Mouse (Mus musculus) monocyte, adult 59 days (primary cell): ENCODE measurements around the gene Lsm4. TPM values are rescaled to one million over a fixed set of nuclear protein-coding genes. Genes with fewer than 3 reads are reported as not detected.

Experiments used
- total RNA-seq, 2 experiments: library from RNA; stranded (reverse); gene quantifications; one replicate each; pipeline ENCODE4 v1.2.4; 2023

Lsm4 gene
- total RNA-seq: 10 to 100 TPM; 46.0 to 54.9 TPM

DNA sequence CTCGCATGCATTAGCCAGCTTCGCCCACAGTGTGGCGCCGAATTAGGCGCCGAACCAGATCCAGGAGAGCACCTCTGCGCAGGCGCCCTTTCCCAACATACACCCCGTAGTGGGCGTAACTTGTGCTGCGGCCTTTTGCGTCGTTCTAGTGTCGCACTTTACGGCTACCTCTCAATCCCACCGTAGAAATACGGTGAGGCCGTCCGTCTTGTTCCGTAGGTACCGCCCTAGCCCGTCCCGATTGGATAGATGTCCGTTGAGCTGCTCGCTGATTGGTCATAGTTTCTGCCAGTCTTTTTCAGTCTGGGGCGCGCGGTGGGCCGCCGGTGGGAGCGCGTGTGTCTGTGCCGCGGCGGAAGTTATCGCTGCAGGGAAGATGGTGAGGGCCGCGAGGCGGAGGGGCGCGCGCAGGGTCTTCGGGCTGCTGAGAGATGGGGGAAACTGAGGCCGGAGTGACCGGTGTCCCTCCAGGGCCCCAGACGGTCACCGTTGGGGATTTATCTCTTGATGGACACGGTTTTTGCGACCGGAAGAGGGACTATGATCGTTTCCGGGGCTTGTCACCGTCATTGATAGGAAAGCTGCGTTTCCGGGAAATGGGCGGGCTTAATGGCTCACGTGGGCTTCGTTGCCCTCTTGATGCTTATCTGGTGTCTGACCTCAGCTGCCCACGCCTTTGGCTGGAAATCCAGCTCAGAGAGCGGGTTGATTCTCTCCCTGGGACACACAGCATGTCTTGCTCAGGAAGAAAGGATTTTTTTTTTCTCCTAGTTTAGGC lies at the start of gene Lsm4:
Lsm4 (plus strand) TSS at position 170 of the 778 bp plus-strand sequence.

GRCm38 (mm10) chr8:70632346-70632892 lies 40.6 kb upstream of the Lsm4 start, which contains the start of gene Gdf15:
Gdf15 (minus strand) TSS chr8:70632456.

DNA sequence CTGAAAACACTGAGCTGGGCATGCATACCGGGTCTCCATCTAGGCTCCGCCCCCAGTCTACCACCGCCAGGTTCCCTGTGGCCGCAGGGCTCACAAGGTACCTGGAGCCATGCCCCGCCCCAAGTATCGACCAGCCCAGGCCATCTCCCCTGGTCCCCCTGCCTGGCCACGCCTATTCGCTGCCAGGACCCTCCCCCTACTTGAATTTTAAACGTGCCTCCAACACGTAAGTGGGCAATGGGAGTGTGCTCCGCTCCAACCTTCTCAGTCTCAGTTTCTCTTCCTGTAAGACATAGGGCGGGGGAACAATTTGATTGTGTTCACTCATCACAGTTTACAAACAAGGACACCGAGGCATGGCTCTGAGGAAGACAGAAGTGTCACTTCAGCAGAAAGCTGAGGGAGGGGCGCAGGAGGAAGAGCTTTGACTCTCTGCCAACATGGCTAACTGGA lies 12.7 kb upstream of the Lsm4 start, which contains the start of gene Pgpep1:
Pgpep1 (minus strand) TSS at position 116 of the 453 bp plus-strand sequence.

DNA sequence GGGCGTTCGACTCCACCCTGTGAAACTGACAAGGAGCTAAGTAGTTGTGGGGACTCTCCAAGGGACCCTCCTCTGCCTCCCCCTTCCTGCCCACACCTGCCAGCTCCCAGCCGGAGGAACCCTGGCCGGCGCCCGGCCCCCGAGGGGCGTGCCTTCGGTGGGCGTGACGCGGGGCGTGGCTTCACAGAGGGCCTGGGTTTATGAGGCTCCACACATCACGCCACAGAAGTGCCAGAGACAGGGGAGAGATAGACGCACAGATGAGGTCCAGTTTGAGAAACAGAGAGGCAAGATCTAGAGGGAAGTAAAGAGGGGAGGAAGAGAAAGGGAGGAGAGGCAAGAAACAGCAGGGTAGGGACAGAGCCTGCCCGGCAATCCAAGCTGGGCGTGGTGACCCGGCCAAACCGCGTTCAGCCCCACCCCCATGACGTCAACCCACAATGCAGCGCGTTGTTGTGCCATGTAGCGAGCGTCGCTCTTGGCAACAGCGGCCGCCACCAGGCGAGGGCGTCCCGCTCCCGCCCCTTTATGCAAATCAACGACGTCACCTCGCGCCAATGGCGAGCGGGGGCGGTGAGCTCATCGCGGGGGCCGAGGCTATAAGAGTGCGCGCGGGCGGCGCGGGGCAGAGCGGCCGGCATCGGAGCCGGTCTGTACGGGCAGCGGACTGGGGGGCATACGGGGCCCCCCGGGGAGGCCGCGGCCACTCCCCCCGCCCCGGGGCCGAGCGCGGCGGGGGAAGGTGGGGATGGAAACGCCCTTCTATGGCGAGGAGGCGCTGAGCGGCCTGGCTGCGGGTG lies 25.5 kb downstream of the Lsm4 start, which contains the start of gene Jund:
Jund (plus strand) TSS at position 640 of the 800 bp plus-strand sequence.

GRCm38 (mm10) chr8:70703287-70703686 lies 30.2 kb downstream of the Lsm4 start, which contains the start of gene Iqcn:
Iqcn (plus strand) TSS chr8:70703457.

DNA sequence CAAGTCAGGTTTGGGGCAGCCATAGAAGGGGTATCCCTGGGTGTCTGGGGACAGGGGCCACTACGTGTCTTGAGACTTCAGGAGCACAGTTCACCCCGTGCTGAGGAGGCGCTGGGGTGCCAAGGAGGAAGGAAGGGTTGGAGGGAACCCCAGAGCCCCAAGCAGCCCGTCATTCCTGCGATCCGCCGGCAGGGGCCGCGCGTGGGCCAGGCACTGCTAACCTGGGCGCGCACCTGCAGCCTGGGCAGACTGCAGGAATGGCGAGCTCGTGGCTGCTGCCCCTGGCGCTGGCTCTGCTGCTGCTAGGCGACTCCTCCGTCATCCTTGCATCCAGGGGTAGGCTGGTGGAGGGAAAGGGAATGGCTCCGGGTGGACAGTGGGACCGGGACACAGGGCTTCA lies 45.2 kb downstream of the Lsm4 start, which contains the start of gene Gm3336:
Gm3336 (plus strand) TSS at position 247 of the 400 bp plus-strand sequence.

DNA sequence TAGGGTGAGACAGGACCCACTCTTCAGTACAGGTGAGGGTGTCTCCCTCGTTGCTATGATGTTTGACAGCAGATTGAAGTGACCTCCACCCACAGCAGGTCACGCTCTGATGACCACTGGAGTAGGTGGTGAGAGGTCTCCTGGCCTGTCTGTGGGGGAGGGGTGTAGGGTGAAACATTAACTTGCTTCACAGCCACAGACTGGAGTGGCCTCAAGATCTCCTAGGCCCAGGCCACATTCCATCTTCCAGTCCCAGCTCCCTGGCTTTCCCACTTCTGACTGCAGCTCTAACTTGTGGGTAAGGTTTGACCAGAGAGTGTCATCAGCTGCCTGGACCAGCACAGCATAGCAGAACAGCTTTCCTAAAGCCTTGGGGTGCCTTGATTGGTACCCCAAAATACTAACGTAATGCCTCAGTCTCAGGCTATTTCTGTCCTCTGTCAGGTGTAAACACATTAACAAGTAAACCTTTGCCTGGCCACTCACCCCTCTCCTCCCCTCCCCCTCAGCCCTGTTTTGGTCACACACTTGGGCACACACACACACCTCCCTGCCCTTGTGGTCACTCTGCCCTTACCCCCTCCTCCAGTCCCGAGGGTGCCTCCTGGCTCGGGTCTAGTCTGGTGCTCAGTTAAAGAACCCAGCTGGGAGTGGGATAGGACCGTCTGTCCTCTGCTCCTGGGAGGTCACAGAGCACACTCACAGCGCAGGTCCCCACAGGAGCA lies 50.6 kb downstream of the Lsm4 start, which contains the start of gene Pde4c:
Pde4c (plus strand) TSS at position 235 of the 725 bp plus-strand sequence.

Other genes with a start within 250 kb of the Lsm4 start
- gene Crtc1, start 233.7 kb upstream of the Lsm4 start, total RNA-seq: 10 to 100 TPM in 1 of 2 experiments, 1 to 10 TPM in 1; 9.7 to 10.2 TPM
- 1 to 10 TPM; 7.1 to 7.7 TPM for gene Klhl26, start 196.3 kb upstream of the Lsm4 start, total RNA-seq
- not detected for gene Tmem59l, start 185.9 kb upstream of the Lsm4 start, total RNA-seq
- not detected for gene Crlf1, start 180.1 kb upstream of the Lsm4 start, total RNA-seq
- gene Rex1bd, start 166.5 kb upstream of the Lsm4 start, total RNA-seq: 10 to 100 TPM; 45.5 to 50.2 TPM
- gene Uba52, start 162.4 kb upstream of the Lsm4 start, total RNA-seq: 1,000 to 10,000 TPM; 1,782 to 1,797 TPM
- 100 to 1,000 TPM; 180 to 186 TPM for gene Fkbp8, start 145.5 kb upstream of the Lsm4 start, total RNA-seq
- 10 to 100 TPM; 72.6 to 79.4 TPM for gene Kxd1, start 145.3 kb upstream of the Lsm4 start, total RNA-seq
- gene Ell, start 133.8 kb upstream of the Lsm4 start, total RNA-seq: 10 to 100 TPM; 38.3 to 48.7 TPM
- gene Isyna1, start 78.9 kb upstream of the Lsm4 start, total RNA-seq: 10 to 100 TPM; 53.8 to 56.4 TPM
- 100 to 1,000 TPM; 135 to 148 TPM for gene Ssbp4, start 64.4 kb upstream of the Lsm4 start, total RNA-seq
- gene Lrrc25, start 57.1 kb upstream of the Lsm4 start, total RNA-seq: 100 to 1,000 TPM; 164 to 177 TPM
- 10 to 100 TPM; 54.8 to 78.0 TPM for gene Gdf15, start 40.8 kb upstream of the Lsm4 start, total RNA-seq
- gene Pgpep1, start 12.9 kb upstream of the Lsm4 start, total RNA-seq: 1 to 10 TPM; 7.2 to 9.8 TPM
- gene Jund, start 25.7 kb downstream of the Lsm4 start, total RNA-seq: 1,000 to 10,000 TPM; 1,065 to 1,168 TPM
- 10 to 100 TPM; 15.5 to 15.9 TPM for gene Iqcn, start 30.2 kb downstream of the Lsm4 start, total RNA-seq
- gene Gm3336, start 45.3 kb downstream of the Lsm4 start, total RNA-seq: under 1 TPM in 1 of 2 experiments, not detected in 1; 0.79 TPM
- under 1 TPM in 1 of 2 experiments, not detected in 1; 0.24 TPM for gene Pde4c, start 50.5 kb downstream of the Lsm4 start, total RNA-seq
- 1 to 10 TPM; 5.7 to 6.9 TPM for gene Rab3a, start 81.4 kb downstream of the Lsm4 start, total RNA-seq
- 10 to 100 TPM; 28.9 to 32.4 TPM for gene Mpv17l2, start 87.7 kb downstream of the Lsm4 start, total RNA-seq
- 10 to 100 TPM; 23.1 to 26.5 TPM for gene Pik3r2, start 103.5 kb downstream of the Lsm4 start, total RNA-seq
- gene Mast3, start 131.8 kb downstream of the Lsm4 start, total RNA-seq: 100 to 1,000 TPM; 128 to 134 TPM
- under 1 TPM; 0.26 to 0.46 TPM for gene Il12rb1, start 135.2 kb downstream of the Lsm4 start, total RNA-seq
- 10 to 100 TPM; 57.2 to 67.9 TPM for gene Arrdc2, start 166.5 kb downstream of the Lsm4 start, total RNA-seq
- not detected for gene Kcnn1, start 190.0 kb downstream of the Lsm4 start, total RNA-seq
- gene Ccdc124, start 200.7 kb downstream of the Lsm4 start, total RNA-seq: 10 to 100 TPM; 46.6 to 48.7 TPM
- under 1 TPM; 0.21 to 0.33 TPM for gene Slc5a5, start 219.5 kb downstream of the Lsm4 start, total RNA-seq
- gene Rpl18a, start 224.2 kb downstream of the Lsm4 start, total RNA-seq: 1,000 to 10,000 TPM; 2,573 to 2,784 TPM
- 10 to 100 TPM; 52.8 to 55.4 TPM for gene Map1s, start 232.7 kb downstream of the Lsm4 start, total RNA-seq